Mouse (Mus musculus) 3T3-L1 (cell line): ENCODE measurements around the gene Cpne7.

Experiments
- DNase-seq: peaks from one replicate; pipeline ENCODE4 v3.0.0-alpha.2; 2015; ENCODE audit warnings: low read depth, low spot score

Cpne7 gene

DNA sequence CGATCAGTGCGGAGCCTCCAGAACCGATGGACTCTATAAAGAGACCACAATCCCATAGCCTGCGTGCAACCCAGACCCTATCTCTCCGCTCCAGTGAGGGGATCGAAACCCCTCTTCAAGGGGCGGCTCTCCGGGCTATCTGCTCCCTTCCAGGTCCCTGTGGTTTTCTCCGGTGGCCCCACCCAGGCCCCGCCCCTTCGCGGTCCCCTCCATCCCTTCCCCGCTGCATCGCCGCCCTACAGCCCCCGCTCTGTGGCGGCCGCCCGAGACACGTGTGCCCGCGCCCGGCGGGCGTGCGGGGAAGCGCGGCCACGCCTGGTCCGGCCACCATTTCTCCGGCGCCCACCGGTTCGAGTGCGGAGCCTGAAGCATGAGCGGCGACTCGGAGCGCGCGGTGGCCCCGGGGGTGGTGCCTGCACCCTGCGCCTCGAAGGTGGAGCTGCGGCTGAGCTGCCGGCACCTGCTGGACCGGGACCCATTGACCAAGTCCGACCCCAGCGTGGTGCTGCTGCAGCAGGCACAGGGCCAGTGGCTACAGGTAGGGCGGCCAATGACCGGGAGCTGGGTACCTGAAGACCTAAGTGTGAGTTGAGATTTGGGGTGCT lies at the start of gene Cpne7:
Gene Cpne7, plus strand, starts transcription at position 248 of the 605 bp plus-strand sequence.
- no peak for DNase-seq

DNA sequence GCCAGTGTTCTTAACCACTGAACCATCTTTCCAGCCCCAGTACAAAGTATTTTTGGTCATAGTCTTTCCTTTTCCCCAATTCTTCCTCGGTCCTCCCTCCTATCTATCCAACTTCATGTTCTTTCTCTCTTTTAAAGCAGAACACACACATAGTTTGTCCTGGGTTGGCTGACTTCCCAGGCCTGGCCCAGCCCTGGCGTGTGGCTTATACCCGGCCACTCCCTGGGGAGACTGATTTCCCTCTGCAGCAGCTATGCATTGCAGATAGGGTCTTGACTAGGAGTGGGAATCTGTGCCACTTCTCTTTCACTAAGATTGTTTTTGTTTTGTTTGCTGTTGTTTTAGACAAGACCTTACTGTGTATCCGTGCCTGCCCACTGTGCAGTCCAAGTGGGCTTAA lies 46.0 kb upstream of the Cpne7 start:
- DNase-seq = peak; percentile 82

DNA sequence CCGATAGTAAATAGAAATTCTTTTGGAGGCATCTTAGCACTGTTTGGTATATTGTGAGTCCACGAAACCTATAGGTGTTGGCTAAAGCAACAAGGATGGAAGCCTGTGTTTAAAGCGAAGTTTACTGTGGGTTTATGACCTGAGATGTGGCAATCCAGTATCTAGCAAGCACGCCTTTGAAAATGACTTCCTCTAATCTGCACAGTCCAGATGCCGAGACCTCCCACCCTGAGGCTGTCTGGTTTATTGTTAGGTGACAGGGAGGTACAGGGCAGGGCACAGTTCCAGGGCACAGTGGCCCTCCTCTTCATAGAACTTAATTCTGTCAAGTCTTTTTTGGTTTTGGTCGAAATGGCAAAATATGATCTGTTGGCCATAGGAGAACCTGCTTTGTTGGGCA lies 40.0 kb upstream of the Cpne7 start:
- DNase-seq = no peak

DNA sequence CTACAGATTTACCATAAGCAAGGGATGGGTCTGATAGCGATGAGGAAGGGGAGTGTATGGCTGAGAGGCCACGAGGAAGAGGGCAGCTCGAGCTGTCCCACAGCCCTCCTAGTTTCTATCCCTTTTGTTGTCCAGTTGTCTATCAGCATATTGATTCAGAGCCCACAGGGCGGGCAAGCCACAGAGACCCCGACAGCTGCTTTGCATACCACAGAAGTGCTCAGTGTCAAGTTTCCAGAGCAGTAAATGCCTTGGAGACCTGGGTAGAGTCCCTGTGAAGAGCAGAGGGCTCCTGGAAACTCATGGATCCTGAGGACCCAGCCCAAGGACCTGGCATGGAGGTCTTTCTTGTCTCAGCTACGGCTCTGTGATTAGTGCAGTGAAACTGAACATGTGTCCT lies 34.2 kb upstream of the Cpne7 start:
- no peak for DNase-seq

DNA sequence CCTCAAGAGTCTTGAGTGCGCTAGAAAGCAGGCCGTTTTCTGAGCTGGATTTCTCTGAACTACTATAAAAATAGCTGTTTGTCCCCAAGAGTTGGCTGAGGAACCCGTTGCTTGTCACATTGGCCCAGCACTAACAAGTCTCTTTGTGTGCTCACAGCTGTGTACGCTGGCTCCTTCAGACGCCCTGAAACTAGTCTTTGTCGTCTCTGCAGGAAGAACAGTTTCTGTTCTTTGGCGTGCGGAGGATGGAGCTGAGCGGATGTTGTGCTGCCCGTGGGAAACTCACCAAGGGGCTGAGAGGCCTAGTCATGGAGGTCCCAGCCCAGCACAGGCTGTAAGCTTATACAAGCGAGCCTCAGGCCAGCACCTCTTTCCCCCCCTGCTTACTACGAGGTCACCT lies 33.6 kb upstream of the Cpne7 start:
- no peak for DNase-seq

DNA sequence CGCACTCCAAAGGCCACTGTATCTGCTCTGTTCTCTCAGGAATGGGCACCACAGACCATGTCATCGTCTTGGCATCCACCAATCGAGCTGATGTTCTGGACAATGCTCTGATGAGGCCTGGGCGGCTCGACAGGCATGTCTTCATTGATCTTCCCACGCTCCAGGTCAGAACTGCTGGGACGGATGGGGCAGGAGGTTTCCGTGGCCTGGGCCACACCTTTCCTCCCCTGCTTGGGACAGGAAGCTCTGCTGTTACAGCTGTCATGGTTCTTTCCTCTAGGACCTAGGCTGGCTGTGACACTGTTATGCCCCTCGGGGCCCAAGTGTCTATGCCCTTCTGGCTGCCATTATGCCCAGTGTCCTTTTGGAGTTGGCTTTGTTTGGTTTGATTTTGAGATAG lies 29.9 kb upstream of the Cpne7 start:
- no peak for DNase-seq

DNA sequence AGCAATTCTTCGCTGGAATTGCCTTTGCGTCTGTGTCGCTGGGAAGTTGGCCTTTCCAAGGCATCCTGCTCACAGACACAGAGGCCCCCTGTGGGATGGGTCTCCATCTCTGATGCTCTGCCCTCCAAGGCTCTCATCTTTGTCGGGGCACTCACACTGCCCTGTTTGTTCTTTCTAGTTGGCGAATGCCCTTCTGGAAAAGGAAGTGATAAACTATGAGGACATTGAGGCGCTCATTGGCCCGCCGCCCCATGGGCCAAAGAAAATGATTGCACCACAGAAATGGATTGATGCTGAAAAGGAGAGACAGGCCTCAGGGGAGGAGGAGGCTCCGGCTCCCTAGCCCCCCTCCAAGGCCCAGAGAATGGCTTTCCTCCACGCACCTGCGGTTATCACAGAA lies 20.0 kb upstream of the Cpne7 start:
- no peak for DNase-seq

DNA sequence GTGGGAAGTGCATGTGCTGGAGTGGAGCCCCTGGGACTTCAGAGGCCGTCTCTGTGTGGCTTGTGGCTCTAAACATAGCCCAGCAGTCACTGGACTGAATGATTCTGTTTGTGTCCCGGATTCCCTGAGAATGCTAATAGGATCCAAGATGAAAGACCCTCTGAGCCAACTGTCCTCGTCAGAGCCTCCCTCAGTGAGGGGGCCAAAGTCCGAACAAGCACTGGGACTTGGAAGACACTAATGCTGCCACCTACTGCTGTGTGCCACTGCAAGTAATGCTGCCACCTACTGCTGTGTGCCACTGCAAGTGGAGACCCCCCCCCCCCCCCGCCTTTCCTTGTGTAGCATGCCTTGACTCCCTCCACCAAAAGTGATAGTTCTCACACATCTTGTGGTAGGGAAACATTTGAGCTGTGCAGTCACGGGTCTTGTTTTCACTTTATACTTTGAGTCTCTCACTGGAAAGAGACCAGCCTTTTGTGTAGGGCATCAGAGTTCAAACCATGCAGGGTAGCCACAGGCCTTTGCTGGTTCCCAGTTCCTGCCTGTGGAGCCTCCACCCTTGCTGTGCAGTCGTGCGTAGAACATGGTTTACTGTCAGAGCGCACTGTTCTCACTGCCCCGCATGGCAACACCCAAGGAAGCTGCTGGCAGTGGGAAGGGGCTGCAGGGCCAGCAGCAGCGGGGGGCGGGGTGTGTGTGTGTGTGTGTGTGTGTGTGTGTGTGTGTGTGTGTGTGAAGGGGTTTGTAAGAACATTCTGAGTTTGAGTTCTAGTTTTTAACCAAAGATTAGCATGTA lies 19.2 kb upstream of the Cpne7 start:
- no peak for DNase-seq

DNA sequence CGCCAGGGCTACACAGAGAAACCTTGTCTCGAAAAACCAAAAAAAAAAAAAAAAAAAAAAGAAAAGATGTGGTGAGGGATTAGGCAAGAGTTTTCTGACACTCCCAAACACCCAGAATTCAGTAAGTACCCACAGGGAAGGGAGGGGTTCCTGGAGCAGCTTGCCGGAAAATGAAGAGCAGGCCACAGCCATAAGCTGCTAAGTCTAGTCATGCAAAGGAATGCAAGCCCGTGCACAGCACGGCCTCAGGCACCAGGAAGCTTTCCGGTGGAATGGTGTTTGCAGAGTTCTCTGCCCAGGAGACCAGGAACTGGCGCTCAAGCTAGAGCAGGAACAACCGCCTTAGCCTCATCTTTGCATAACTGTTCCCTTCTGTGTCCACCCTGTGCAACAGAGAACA lies 16.9 kb upstream of the Cpne7 start:
- peak; percentile 95 for DNase-seq

DNA sequence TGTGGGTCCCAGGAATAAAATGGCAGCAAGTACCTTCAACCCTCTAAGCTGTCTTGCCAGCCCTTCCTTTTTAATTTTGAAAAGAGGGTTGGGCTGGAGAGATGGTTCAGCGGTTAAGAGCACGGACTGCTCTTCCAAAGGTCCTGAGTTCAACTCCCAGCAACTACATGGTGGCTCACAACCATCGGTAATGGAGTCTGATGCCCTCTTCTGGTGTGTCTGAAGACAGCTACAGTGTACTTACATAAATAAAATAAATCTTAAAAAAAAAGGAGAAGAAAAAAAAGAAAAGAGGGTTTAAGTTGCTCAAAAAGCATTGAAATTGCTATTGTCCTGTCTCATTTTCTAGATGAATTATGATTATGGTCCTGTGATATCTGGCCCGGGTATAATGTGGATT lies 15.9 kb upstream of the Cpne7 start:
- peak; percentile 27 for DNase-seq

DNA sequence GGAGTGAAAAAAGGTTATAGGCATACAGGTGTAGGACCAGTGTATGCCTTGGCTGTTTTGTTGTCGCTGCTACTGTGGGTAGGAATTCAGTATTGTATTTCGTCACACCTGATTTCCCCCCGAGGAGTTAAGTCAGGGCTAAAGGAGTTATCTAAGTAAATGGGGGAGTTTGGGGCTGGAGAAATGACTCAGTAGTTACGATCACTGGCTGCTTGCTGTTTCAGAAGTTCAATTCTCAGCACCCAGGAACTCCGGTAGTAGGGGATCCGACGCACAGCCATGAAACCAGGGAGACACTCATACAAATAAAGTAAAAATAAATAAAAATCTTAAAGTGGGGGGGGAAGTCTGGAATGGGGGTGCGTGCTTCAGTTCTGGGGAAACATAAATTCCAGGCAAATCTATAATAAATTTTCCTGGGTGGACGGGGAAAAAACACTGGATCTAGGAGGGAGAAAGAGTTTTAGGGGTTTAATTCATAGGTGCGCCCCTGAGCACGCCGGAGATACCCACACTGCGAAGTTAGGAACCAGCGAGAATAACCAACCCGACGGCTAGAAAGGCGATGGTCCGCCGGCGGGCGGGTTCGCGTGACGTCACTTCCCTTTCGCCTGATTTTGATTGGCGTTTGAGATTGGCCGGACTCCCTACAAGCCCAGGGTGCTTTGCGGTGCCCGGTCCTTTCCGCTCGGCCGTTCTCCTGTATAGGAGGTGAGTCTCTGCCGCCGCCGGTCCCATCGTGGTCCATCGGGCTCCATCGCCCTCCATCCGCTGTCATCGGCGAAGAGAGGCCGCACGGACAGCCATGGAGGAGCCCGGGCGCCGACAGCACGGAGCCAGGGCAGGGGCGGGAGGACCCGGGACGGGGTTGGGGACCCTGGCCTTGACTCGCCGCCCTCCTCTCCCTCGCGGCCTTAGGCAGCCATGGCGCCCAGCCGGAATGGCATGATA lies 15.2 kb upstream of the Cpne7 start, which contains the start of gene Rpl13:
Gene Rpl13, plus strand, starts transcription at position 616 of the 951 bp plus-strand sequence.
- DNase-seq = peak; percentile 97

DNA sequence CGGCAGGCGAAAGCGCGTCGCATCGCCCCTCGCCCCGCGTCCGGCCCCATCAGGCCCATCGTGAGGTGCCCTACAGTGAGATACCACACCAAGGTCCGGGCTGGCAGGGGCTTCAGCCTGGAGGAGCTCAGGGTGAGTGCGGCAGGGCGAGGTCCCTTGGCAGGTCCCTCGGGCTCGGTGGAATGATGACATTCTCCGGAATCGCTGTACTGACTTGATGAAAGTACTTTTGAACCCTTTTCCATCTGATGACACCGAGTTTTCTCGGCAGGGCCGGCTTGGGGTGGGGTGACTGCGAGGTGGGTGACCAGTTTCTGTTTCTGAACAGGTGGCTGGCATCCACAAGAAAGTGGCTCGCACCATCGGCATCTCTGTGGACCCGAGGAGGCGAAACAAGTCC lies 14.3 kb upstream of the Cpne7 start:
- DNase-seq = peak; percentile 31

DNA sequence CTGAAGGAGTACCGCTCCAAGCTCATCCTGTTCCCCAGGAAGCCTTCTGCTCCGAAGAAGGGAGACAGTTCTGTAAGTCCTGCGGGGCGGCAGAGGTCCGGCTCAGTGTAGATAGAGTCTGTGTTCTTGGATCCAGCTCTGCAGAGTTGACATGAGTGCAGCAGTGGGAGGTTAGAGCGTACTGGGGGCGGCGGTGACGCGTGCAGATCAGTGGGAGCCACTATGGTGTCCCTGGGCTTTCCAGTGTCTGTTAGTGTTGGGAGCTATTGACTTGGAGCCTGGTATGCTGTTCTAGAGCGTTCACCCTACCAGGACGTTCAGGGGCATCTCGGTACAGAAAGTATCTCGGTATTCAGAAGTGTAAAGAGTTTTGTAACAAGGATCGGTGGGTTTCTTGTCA lies 13.9 kb upstream of the Cpne7 start:
- peak; percentile 28 for DNase-seq

DNA sequence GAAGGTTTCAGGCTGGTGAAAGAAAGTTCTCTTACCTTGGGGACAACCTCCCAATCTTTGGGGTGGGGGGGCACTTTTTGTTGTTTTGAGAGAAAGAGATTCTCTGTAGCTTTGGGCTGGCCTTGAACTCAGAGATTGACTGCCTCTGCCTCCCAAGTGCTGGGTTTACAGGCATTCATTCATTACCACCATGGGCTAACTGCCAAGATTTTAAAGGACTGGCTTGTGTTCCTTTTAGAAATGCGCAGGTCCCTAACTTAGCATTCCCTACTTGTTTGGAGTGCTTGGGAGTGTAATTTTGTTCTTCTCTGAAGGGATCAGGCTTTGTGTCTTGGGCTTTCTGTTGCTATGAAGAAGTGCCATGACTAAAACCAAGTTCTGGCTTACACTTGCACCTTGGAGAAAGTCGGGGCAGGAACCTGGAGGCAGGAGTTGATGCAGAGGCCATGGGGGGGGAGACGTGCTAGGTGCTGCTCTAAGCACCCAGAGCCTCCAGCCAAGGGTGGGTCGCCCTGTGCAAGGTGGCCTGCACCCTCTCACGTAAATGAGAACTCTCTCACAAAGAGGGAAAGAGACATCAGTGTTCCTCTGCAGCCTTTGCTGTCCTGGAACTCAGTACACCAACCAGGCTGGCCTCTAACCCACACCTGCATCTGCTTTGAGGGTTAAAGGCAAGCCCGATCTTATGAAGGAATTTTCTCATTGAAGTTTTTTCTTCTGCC lies 13.0 kb upstream of the Cpne7 start:
- peak; percentile 50 for DNase-seq

DNA sequence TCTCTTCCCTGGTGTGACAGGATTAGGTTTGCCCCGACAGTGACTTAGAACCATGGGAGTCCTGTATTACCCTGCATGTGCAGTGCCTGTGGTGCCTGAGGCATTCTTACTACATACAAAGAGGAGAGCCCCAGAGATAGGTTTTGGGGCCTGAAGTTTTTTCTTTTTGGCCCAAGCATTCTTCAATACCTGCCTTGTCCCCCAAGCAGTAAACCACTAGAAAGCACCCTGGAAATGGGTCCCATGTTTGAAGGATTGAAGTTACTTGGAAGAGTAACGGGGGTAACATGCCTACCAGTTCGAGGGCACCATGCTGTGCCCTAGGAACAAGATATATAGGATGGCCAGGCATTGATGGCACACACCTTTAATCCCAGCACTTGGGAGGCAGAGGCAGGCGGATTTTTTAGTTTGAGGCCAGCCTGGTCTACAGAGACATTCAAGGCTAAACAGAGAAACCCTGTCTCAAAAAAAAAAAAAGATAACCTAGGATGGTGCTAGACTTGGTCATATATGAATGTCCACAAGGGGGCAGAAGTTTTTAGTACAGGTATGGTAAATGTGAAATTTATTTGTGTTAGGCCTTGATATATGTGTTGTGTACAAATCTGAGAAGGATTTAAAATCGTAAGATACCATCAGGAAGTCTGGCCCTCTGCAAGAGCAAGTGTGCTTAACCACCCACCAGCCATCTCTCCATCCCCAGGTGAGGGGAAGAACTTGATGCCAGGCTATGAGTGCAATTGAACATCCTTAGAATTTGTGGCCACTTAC lies 11.4 kb upstream of the Cpne7 start:
- peak; percentile 91 for DNase-seq

DNA sequence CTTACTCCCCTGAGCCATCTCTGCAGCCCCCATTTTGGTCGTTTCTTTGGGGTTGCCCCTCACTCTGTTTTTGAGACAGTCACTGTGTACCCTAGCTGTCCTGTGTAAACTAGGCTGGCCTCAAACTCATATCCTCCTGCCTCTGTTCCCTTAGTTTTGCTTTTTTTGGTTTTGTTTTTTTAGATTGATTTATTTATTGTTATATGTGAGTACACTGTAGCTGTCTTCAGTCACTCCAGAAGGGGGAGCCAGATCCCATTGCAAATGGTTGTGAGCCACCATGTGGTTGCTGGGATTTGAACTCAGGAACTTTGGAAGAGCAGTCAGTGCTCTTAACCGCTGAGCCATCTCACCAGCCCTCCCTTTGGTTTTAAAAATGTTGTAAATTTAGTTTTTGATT lies 10.6 kb upstream of the Cpne7 start:
- DNase-seq = peak; percentile 72

DNA sequence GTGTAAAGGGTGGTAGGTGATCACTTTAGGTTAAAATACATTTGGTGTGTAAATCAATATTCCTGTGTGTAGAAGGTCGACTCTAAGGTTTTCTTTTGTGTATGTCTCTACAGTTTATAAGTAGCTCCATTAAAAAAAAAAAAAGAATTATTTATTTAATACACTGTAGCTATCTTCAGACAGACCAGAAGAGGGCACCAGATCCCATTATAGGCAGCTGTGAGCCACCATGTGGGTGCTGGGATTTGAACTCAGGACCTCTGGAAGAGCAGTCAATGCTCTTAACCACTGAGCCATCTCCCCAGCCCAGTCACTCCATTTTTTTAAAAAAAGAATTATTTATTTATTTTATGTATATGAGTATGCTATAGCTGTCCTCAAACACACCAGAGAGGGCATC lies 9.2 kb upstream of the Cpne7 start:
- DNase-seq = peak; percentile 25

DNA sequence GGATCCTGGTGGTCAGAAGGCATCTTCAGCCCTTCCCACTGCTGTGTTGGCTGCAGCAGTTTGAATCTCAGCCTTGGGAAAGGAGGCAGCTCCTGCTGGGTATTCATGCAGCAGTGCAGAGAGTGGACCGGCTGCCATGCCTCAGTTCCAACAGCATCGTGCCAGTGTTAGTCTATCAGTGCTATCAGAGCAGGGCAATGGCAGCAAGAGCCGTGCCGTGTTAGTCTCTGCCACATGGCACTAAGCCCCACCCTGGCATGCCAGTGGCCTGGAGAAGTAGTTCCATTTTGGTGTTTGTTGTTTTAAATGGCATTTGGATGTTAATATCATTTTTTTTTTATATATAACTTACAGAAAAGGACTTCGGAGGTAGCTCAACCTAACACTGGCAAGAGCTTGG lies 8.2 kb upstream of the Cpne7 start:
- DNase-seq = no peak

DNA sequence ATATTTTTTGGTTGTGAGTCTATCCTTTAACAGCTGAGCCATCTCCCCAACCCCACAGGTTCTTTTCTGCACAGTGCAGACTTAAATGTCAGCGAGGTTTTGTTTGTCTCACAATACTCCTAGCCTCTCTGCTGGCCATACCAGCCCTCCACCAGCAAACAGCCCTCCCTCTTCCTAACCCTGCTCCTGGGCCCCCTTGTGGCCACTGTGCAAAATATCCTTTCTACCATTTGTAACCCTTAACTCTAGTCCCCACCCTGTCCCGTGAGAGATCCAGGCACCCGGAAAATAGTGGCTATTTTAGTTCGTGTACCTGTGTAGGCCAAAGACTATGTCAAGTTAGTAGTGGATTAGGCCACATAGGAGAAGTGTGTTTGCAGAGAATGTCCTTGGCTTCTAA lies 6.5 kb upstream of the Cpne7 start:
- peak; percentile 64 for DNase-seq

DNA sequence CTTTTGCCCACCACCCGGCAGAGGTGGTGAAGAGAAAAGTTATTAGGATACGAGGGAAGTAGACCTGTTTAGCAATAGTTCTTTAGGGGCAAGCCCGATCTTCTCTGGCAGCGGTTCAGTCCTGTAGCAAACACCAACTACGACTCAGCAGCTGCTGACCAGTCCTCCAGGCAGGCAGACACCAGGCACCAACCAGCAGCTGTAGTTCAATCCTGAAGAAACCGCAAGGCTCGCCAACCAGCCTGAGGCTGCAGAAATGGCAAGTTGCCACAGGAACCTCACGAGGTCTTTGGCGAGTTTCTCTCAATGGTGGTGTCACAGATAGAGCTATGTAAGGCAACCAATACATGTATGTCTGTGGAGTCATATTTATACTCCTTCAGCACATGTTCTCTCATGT lies 4.3 kb upstream of the Cpne7 start:
- DNase-seq = peak; percentile 81
